Mouse (Mus musculus) spleen, embryonic (tissue): ENCODE measurements around the gene Itgad.

Experiments used
- CTCF ChIA-PET: fragments of 350-600 bp; sonication (Branson Sonifier 250); formaldehyde crosslinking; loops from one replicate; lab custom pipeline; 2022; lab: Charles Lee

Gene Itgad

DNA sequence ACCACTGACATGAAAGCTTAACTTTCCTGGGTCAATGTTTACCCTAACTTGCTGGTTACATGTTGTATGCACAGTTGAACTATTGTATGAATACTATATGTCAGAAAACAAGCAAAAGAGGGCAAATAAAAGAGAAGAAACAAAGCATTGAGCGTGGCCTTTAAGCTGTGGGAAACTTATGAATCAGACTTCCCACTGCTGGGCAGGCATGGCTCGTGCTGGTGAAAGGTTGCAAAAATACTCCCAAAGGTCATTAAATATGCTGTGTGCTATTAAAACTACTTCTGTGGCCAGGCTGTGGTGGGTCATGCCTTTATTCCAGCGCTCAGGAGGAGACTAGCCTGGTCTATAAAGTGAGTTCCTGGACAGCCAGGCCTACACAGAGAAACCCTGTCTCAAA is 15.8 kb downstream of the Itgad start:
- CTCF ChIA-PET: no interaction called here

DNA sequence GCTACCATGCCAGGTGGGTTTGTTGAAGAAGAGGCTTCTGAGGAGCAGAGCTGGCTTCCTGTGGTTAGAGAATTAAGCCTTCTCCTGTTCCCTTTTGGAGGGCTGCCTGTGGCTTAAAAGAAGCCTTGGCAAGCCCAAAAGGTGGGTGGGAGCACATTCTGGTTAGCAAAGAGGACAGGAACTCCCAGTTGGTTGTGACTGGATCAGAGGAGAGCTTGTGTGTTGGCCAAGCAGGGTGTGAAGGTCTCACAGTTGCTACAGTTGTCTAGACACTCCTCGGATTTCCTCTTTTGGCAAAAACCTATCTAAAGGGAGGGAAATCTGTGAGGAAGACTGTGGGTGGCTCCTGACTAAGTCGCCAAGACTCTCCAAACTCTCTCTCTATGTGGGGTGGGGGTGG is 24.2 kb downstream of the Itgad start:
- CTCF ChIA-PET: no interaction called here

DNA sequence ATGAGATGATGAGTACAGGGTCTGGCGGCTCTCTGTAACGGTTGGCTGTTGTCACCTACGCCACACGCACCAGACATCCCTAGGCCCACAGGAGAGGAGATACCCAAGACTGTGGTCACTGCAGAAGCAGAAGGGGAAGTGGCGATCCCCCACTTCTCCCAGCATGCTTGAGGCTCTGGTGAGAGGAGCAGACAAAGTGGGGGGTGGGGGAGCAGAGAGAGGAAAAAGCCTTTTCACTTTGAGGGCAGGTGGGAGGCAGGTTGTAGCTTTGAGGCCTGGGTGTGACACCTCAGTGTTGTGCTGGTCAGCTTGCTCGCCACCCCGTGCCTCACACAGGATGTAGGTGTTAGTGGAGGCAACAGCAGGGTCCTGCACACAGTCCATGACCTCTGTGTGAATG is 25.9 kb downstream of the Itgad start:
- CTCF ChIA-PET: no interaction called here

DNA sequence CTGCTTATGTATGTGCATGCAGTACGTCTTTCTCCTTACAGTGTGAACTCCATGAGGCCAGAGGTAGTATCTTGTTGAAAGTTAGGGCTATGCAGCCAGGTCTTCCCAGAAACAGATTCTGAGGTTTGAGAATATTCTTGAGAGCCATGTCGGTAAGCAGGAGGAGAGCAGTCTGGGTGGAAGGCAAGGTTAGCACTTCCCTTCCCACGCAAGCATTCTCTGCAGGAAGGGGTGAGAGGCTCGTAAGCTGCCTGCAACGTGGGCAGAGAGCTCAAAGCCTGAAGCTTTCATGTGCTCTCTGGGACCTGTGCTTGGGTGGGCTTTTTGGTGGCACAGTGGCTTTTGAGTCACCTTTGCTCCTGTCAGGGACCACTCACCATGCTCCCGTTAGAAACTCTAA is 26.4 kb downstream of the Itgad start:
- CTCF ChIA-PET: no interaction called here

DNA sequence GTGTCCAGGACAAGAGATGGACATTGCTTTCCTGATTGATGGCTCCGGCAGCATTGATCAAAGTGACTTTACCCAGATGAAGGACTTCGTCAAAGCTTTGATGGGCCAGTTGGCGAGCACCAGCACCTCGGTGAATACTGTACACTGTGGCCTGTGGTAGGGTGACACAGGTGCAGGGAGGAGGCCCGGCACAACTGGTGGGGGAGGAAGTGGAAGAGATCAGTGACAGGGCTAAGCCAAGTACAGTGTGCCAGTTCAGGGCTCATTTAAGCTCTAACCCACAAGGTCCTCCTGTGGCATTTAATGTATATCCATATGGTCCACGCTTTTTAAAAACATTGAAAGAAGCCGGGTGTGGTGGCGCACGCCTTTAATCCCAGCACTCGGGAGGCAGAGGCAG is 27.5 kb downstream of the Itgad start:
- CTCF ChIA-PET: interaction anchor here (0.6 kb wide), 2 partner anchors 20 to 87 kb away, joined by 3 to 8 read pairs; no protein-coding TSS in a partner anchor

DNA sequence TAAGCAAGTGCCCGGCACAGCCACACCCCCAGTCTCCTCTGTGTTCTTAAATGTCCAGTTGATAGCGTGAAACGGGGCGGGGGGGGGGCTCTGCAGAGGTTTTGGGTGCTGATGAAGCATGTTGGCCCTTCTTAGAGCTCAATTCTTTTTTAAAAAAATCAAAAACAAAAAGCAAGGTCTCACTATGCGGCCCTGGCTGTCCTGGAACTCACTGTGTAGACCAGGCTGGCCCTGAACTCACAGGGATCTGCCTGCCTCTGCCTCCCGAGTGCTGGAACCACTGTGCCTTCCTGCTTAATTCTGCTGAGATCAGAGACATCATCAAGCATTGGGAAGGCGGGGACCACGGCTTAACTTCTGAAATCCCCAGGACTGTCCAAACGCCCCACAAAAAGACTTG is 47.4 kb downstream of the Itgad start:
- CTCF ChIA-PET: interaction anchor here (0.5 to 0.6 kb wide), 2 partner anchors 20 to 464 kb away, joined by 4 to 8 read pairs; no protein-coding TSS in a partner anchor

DNA sequence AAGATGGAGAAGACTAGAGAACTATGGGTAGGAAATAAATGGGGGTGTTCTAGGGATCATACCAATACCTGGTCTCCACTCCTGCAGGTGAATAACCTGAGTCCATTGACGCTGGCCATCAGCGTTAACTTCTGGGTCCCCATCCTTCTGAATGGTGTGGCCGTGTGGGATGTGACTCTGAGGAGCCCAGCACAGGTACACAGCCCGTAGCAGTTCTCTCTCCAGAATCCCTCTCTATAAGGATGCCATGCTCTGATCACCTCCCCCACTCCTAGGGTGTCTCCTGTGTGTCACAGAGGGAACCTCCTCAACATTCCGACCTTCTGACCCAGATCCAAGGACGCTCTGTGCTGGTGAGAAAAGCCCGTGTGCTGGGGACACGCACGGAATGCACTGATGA is 48.9 kb downstream of the Itgad start:
- CTCF ChIA-PET: no interaction called here

DNA sequence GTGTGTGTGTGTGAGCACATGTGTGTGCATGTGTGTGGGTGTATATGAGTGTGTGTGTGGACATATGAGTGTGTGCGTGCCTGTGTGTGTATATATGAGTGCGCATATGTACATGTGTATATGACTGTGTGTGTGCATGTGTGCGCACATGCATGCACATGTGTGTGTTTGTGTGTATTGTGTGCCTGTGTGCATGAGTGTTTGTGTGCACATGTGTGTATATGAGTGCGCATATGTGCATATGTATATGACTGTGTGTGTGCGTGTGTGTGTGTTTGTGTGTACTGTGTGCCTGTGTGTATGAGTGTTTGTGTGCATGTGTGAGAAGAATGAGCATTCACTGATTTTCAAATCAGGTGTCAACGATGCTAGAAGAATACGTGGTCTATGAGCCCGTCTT is 50.0 kb downstream of the Itgad start:
- CTCF ChIA-PET: interaction anchor here (0.5 kb wide), 1 partner anchor 132 kb away, joined by 4 read pairs; no protein-coding TSS in a partner anchor

DNA sequence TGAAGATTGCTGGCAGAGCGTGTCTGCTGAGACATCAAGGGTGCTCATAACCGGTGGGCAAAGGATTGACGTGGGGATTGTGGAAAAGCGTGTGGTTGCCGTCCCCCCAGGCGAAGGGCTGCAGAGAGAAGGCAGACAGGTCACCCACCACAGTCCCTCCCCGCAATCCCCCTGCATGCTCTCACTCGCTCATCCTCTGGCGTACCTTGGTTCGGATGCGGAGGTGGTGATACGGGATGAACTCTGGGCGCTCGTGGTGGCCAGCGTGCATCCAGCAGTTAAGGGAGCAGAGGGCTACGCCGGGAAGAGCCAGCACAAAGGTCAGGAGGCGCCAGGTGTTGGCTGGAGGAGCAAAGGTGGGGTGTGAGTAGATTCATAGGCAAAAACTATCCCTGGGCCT is 51.5 kb downstream of the Itgad start:
- CTCF ChIA-PET: no interaction called here

DNA sequence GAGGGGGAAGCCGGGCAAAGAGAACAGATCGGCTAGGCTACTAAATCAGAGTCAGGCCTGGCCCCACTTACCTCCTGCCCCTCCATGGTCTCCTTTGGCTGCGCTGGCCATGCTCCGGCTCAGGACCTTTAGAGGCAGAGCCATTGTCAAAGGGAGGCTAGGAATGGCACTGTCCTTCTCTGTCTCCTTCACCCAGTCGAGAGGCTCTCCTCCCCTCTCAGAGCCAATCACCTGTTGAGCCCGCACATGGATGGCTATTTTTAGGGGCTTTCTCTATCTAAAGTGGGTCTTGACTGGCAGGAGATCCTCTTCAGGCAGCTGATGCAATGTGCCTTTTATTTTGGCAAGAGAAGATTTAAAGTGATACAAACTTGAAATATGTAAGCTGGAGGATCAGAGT is 52.0 kb downstream of the Itgad start, which contains the start of gene Cox6a2:
Cox6a2 (minus strand) TSS at position 236 of the 400 bp plus-strand sequence.
- CTCF ChIA-PET: no interaction called here

DNA sequence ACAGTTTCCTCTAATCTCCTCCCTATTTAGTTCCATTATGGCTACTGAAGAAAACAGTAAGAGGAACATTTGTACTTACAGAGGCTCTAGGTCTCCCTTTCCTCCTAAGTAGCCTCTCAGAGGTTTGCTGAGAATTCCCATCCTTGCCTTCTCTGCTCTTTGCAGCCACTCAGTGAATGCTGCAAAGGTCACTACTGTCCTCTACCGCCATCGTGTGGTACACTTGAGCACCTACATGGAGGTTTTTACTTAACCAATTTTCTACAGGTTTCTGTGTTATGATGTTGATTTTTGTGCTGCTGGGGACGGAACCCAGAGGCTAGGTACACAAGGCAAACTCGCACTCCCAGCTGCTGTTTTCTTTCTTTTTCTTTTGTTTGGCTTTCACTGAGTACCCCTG is 54.0 kb downstream of the Itgad start:
- CTCF ChIA-PET: interaction anchor here (0.7 kb wide), 1 partner anchor 73 kb away, joined by 4 read pairs; no protein-coding TSS in a partner anchor

DNA sequence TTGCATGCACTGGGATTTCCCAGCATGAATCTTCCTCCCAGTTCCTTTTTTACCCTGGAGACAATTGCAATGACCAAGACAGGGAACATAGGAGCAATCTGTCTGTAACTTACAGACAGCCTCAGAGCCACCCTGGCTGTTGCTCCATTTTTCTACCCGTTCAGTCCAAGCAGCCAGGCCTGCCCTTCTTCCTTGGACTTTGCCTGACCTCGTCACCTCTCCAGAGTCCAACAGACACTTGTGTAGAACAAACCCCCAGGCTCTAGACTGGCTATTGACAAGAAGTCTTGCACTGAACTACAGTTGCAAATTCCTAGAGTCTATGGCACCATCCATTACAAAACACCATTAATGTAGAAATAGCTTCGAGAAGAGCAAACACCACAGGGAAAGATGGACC is 55.6 kb downstream of the Itgad start:
- CTCF ChIA-PET: no interaction called here

DNA sequence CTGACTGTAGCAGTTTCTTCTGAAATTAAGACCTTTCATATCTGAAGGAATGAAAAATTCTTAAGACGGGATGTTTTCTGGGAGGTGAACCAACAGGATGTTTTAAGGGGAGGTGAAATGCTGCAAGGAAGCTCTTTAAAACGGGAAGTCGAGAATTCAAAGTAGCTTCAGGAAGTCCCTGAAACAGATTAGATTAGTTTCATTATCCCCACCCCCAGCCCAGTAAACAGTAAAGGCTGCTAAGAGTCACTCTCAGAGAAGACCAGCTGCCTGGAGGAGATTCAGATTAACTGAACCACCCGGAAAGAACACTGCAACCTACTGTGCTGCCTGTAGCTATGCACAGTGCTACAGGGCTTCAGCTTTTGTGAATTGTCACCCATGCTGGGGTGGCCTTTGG is 65.8 kb downstream of the Itgad start:
- CTCF ChIA-PET: no interaction called here

DNA sequence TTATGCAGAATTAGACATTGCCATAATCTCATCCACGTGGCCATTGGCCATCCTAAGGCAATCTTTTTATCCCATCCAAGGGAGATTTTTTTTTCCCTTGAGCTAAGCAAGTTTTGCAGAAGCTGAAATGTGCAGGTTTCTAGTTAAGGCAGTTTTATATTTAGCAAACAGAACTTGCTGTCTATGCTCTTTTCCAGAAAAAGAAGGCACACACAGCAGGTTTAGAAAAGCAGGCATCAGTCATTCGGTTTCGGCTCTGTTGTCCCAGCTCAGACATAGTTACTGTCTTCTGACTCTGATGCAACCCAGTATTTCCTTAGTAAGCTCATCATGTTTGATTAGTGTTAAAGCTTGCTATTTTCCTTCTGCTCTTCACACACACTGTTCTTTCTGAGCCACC is 66.8 kb downstream of the Itgad start:
- CTCF ChIA-PET: interaction anchor here (0.6 kb wide), 1 partner anchor 1075 kb away, joined by 4 read pairs; no protein-coding TSS in a partner anchor

DNA sequence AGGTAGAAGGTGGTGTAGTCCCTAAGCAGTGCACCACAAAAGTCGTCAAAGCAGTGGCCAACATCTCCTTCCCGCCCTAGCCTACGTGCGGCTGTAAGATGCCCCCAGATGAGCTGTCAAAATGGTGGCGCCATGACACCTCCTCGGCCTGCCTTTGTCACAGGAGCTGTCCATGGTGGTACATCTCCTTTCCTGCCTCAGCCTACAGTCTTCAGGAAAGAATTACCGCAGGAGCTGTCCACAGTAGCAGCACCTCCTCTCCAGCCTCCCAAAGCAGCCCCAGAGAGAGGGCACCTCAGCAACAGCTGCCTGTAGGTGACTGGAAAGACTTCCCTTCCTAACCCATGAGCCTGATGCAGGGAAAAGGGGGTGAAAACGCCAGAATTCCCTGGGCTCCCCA is 77.6 kb downstream of the Itgad start:
- CTCF ChIA-PET: no interaction called here

DNA sequence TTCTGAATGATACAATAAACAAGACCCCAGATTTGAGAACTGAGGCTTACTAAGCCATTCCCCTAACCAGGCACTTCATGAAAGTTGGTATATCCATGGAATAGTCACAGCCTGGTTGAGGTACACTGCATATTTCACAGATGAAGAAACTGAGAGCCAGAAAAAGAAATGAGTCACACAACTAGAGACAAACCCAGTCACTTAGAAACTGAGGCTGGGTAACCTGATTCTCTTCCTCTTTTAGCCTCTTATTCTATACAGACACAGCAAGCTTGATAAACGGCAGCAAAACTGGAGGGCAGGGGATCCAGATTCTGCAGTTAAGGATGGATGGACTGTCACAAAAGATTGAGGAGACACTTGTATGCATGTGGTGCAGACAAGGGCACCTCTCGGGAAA is 80.6 kb downstream of the Itgad start:
- CTCF ChIA-PET: no interaction called here

DNA sequence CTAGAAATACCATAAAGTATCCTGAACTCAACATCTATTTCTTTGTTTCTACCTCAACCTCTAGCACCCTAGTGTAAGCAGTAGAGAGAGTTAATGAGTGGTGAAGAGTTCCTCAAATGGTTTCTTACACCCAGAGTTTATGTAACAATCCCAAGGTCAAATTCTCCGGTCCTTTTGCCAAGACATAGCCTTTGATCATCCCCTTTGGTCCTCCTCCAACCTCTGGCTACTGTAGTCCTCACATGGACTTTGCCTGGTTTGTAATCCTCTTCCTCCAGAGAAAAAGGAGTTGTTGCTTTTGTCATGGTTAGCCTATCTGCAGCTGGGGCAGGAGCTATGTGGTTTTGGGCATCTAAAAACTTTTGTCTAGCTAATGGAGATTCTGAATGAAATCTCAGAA is 81.3 kb downstream of the Itgad start:
- CTCF ChIA-PET: interaction anchor here (0.5 kb wide), 1 partner anchor 330 kb away, joined by 4 read pairs; no protein-coding TSS in a partner anchor

DNA sequence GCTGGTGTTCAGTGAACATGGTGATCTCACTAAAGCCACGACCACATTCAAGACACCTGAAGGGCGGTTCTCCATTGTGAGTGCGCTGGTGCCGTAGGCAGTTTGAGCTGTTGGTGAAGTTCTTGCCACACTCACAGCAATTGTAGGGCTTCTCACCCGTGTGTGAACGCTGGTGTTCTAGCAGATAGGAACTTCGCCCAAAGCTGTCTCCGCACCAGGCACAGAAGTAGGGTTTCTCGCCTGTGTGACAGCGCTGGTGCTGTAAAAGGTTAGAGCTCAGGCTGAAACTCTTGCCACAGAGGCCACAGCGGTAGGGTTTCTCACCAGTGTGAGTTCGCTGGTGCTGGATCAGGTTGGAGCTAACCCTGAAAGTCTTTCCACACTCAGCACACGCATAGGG is 82.2 kb downstream of the Itgad start:
- CTCF ChIA-PET: interaction anchor here (0.6 kb wide), 1 partner anchor 10 kb away, joined by 12 read pairs; no protein-coding TSS in a partner anchor

DNA sequence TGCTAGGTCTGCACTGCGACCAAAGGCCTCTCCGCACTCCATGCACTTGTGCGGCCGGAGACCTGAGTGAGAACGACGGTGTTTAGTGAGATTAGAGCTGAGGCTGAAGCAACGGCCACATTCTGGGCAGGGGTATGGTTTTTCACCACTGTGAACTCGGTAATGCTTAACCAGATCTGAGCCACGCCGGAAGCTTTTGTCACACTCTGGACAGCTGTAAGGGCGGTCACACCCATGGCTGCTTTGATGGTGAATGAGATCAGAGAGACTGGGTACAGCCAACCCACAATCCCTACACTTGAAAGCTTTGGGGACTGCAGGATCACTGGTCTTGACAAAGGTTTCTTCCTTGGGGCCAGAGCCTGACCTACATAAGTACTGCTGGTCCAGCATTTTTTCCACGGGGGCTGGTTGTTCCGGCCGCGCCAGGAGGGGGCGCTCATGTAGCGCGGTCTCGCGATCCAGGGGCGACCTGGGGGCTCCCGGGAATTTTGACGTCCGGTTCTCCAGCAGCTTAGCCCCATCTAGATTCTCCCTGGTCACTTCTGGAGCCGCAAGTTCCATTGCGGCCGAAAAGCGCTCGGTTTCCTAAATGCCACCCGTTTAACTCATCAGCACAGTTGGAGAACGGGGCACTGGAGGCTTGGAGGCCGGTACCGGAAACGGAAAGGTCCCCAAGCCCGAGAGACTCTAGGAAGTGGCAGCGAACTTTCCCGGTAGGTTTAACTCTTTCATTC is 82.8 kb downstream of the Itgad start, which contains the start of gene Armc5:
Armc5 (plus strand) TSS at position 487 of the 737 bp plus-strand sequence.
- CTCF ChIA-PET: no interaction called here

DNA sequence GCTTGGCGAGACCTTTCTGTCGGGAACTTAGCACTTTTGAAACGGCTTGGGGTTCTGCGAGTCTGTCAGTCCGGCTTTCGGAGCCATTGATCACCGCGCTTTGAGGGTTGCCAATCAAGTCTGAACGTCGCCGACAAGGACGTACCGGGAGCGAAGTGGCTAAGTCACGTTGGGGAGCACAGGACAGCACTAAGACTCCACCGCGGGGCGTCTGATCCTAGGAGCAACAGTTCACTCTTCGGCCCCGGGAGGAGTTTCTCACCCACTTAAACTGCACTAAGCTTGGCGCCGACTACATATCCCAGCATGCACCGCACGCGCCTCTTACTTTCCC is 83.4 kb downstream of the Itgad start:
- CTCF ChIA-PET: no interaction called here

DNA sequence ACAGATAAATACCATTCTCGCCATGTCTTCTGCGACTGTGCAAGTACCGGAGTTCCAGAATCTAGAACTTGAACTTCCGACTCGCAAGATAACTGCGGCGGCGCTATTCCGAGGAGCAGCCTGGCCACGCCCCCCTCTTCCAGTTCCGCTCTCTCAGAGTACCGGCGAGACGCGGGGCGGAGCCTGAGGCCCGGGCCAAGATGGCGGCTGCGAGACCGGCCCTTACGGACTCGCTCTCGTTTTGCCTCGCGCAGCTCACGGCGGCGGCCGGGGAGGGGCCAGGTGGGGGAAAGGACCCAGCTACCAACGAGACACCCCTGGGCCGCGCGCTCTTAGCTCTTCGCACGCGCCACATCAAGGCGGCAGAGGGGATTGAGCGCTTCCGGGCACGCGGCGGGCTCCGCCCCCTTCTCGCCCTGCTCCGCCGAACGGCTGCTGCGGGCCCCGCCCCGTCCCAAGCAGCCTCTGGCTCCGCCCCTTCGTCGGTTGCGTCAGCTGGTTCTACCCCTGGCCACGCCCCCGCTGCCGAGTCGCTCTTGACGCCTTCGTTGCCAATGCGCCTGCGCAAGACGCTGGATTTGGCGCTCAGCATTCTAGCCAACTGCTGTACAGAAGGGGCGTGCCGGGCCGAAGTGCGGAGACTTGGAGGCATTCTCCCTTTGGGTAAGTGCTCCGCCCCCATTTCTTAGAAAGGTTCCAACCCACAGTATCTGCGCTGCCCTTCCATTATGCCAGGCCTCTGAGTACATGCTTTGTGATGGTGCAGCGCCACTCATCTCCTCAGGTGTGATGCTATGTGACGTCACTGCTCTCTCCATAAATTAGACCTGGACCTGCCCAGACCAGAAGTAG is 84.0 kb downstream of the Itgad start, which contains the start of gene 9130023H24Rik:
9130023H24Rik (minus strand) TSS at position 105 of the 852 bp plus-strand sequence.
- CTCF ChIA-PET: no interaction called here

DNA sequence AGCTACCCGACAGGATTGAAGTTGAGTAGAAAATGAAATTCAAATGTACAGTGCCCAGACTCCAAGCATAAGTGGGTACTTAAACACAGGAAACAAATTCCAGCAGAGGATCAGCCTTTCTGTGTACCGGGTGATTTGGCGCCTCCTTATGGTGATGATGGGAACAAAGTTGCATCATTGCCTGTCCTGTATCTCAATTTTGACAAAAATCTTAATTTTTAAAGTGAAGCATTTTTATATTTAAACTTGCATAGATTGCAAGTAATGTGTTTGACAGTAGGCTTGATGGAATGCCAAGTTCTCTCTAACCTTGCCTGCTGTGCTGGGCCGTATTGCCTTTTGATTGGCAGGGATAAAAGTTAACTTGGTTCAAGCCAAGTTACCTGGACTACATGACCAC is 84.8 kb downstream of the Itgad start:
- CTCF ChIA-PET: no interaction called here
